Mouse (Mus musculus): Measurements from ENCODE around the gene Xrcc1.
A peak's percentile ranks its signal among the peaks of the same experiment; 100 is the strongest.

The Xrcc1 gene

GRCm38 (mm10) chr7:24528861-24529260, 17.2 kb upstream of the Xrcc1 start:
- no peak for DNase-seq (ENCODE audit: inconsistent ontology term)

- no peak for DNase-seq (ENCODE audit: inconsistent ontology term)
Observed at GRCm38 (mm10) chr7:24529580-24529979, 16.5 kb upstream of the Xrcc1 start.

- DNase-seq (ENCODE audit: inconsistent ontology term), result peak; percentile 98
Observed at GRCm38 (mm10) chr7:24530062-24530931, 15.8 kb upstream of the Xrcc1 start, which contains the start of gene Irgq. Gene Irgq, plus strand, starts transcription at chr7:24530689.

- DNase-seq (ENCODE audit: inconsistent ontology term), result peak; percentile 80
Observed at GRCm38 (mm10) chr7:24531211-24531971, 14.7 kb upstream of the Xrcc1 start.

GRCm38 (mm10) chr7:24533031-24533571, 13.0 kb upstream of the Xrcc1 start:
- DNase-seq (ENCODE audit: inconsistent ontology term), result no peak

- DNase-seq (ENCODE audit: inconsistent ontology term), result no peak
Observed at GRCm38 (mm10) chr7:24533806-24534205, 12.3 kb upstream of the Xrcc1 start.

GRCm38 (mm10) chr7:24534301-24534700, 11.8 kb upstream of the Xrcc1 start:
- no peak for DNase-seq (ENCODE audit: inconsistent ontology term)

GRCm38 (mm10) chr7:24537081-24537480, 9.0 kb upstream of the Xrcc1 start:
- DNase-seq (ENCODE audit: inconsistent ontology term), result peak; percentile 89

GRCm38 (mm10) chr7:24537591-24537990, 8.5 kb upstream of the Xrcc1 start:
- DNase-seq (ENCODE audit: inconsistent ontology term), result no peak

GRCm38 (mm10) chr7:24538154-24538553, 7.9 kb upstream of the Xrcc1 start:
- DNase-seq (ENCODE audit: inconsistent ontology term), result no peak

- no peak for DNase-seq (ENCODE audit: inconsistent ontology term)
Observed at GRCm38 (mm10) chr7:24538701-24539100, 7.4 kb upstream of the Xrcc1 start.

GRCm38 (mm10) chr7:24539686-24540085, 6.4 kb upstream of the Xrcc1 start:
- DNase-seq (ENCODE audit: inconsistent ontology term), result no peak

- DNase-seq (ENCODE audit: inconsistent ontology term), result no peak
Observed at GRCm38 (mm10) chr7:24544506-24544905, 1.6 kb upstream of the Xrcc1 start.

GRCm38 (mm10) chr7:24546634-24547389, 723 bp downstream of the Xrcc1 start:
- peak; percentile 99 for DNase-seq (ENCODE audit: inconsistent ontology term)

- no peak for DNase-seq (ENCODE audit: inconsistent ontology term)
Observed at GRCm38 (mm10) chr7:24547534-24548036, 1.5 kb downstream of the Xrcc1 start.

GRCm38 (mm10) chr7:24551985-24552759, 6.1 kb downstream of the Xrcc1 start:
- DNase-seq (ENCODE audit: inconsistent ontology term), result no peak

GRCm38 (mm10) chr7:24555786-24556185, 9.7 kb downstream of the Xrcc1 start:
- DNase-seq (ENCODE audit: inconsistent ontology term), result no peak

GRCm38 (mm10) chr7:24561450-24561849, 15.4 kb downstream of the Xrcc1 start:
- DNase-seq (ENCODE audit: inconsistent ontology term), result no peak

GRCm38 (mm10) chr7:24563191-24563836, 17.2 kb downstream of the Xrcc1 start:
- DNase-seq (ENCODE audit: inconsistent ontology term), result no peak

GRCm38 (mm10) chr7:24563837-24564206, 17.7 kb downstream of the Xrcc1 start:
- no peak for DNase-seq (ENCODE audit: inconsistent ontology term)
